Mouse (Mus musculus): ENCODE data around the gene Tnfaip2.
A peak's percentile ranks its signal among the peaks of the same experiment; 100 is the strongest.

The Tnfaip2 gene

GRCm38 (mm10) chr12:111442309-111443010 is at the start of gene Tnfaip2:
TSS of gene Tnfaip2 (plus strand) at chr12:111442469.
- peak; percentile 99 for DNase-seq

GRCm38 (mm10) chr12:111394008-111394407 is 48.3 kb upstream of the Tnfaip2 start:
- no peak for DNase-seq

GRCm38 (mm10) chr12:111396997-111397396 is 45.3 kb upstream of the Tnfaip2 start:
- DNase-seq = no peak

- no peak for DNase-seq
Observed at GRCm38 (mm10) chr12:111401454-111402184, 40.6 kb upstream of the Tnfaip2 start.

- no peak for DNase-seq
Observed at GRCm38 (mm10) chr12:111404880-111405279, 37.4 kb upstream of the Tnfaip2 start.

- DNase-seq = no peak
Observed at GRCm38 (mm10) chr12:111406622-111407021, 35.6 kb upstream of the Tnfaip2 start, which contains the start of gene Lbhd2. TSS of gene Lbhd2 (plus strand) at chr12:111406809.

GRCm38 (mm10) chr12:111409583-111409982 is 32.7 kb upstream of the Tnfaip2 start:
- DNase-seq = no peak

- peak; percentile 93 for DNase-seq
Observed at GRCm38 (mm10) chr12:111411631-111412355, 30.5 kb upstream of the Tnfaip2 start.

- no peak for DNase-seq
Observed at GRCm38 (mm10) chr12:111412581-111413284, 29.5 kb upstream of the Tnfaip2 start.

- DNase-seq = peak; percentile 99
Observed at GRCm38 (mm10) chr12:111413300-111413699, 29.0 kb upstream of the Tnfaip2 start.

- peak; percentile 97 for DNase-seq
Observed at GRCm38 (mm10) chr12:111416921-111417779, 25.1 kb upstream of the Tnfaip2 start, which contains the start of gene Exoc3l4. TSS of gene Exoc3l4 (plus strand) at chr12:111417017.

- no peak for DNase-seq
Observed at GRCm38 (mm10) chr12:111419918-111420317, 22.4 kb upstream of the Tnfaip2 start.

GRCm38 (mm10) chr12:111420946-111421709 is 21.1 kb upstream of the Tnfaip2 start:
- peak; percentile 88 for DNase-seq

- DNase-seq = peak; percentile 88
Observed at GRCm38 (mm10) chr12:111422852-111423251, 19.4 kb upstream of the Tnfaip2 start.

- DNase-seq = peak; percentile 89
Observed at GRCm38 (mm10) chr12:111423570-111424129, 18.6 kb upstream of the Tnfaip2 start.

GRCm38 (mm10) chr12:111424547-111424946 is 17.7 kb upstream of the Tnfaip2 start:
- peak; percentile 85 for DNase-seq

- peak; percentile 97 for DNase-seq
Observed at GRCm38 (mm10) chr12:111425258-111425657, 17.0 kb upstream of the Tnfaip2 start.

- DNase-seq = peak; percentile 98
Observed at GRCm38 (mm10) chr12:111425789-111426460, 16.3 kb upstream of the Tnfaip2 start.

GRCm38 (mm10) chr12:111427438-111428113 is 14.7 kb upstream of the Tnfaip2 start:
- no peak for DNase-seq

Measured in heart, adult 11 months (tissue).